Mouse (Mus musculus) embryonic facial prominence, embryonic 11.5 days (tissue): Measurements from ENCODE around the gene Dennd1b. TPM values are rescaled to one million over a fixed set of nuclear protein-coding genes. Genes with fewer than 3 reads are reported as not detected.

Source experiments
- ATAC-seq: fragments of 200-750 bp; cut with Nextera tagmentation; replicated peaks from 2 replicates; pipeline ENCODE4 v1.8.0; 2017; ENCODE audit warnings: low read depth; ENCODE audit not compliant: insufficient number of reproducible peaks, low FRiP score, low TSS enrichment
- DNase-seq: peaks from one replicate; pipeline ENCODE4 v3.0.0-alpha.2; 2015; ENCODE audit warnings: low spot score
- H3K27ac ChIP-seq: fragments of 300-500 bp; sonication (generic); replicated peaks from 2 replicates; pipeline ENCODE4 v1.5.1; 2014; ENCODE audit warnings: mild to moderate bottlenecking, low read depth, low read length, control low read depth
- H3K27me3 ChIP-seq: fragments of 300-500 bp; sonication (generic); 2 replicates; pipeline ENCODE4 v1.6.1; 2014; ENCODE audit warnings: mild to moderate bottlenecking, low read length, moderate library complexity, mixed read lengths; ENCODE audit not compliant: control insufficient read depth, insufficient read depth
- H3K36me3 ChIP-seq: fragments of 300-500 bp; sonication (generic); replicated peaks from 2 replicates; pipeline ENCODE4 v1.6.1; 2014; ENCODE audit warnings: low read depth, mild to moderate bottlenecking, low read length, moderate library complexity, mixed read lengths; ENCODE audit not compliant: control insufficient read depth, insufficient read depth
- H3K4me1 ChIP-seq: fragments of 300-500 bp; sonication (generic); 2 replicates; pipeline ENCODE4 v1.6.1; 2014; ENCODE audit warnings: low read length, mixed read lengths; ENCODE audit not compliant: control insufficient read depth, insufficient read depth
- H3K4me2 ChIP-seq: fragments of 300-500 bp; sonication (generic); 2 replicates; pipeline ENCODE4 v1.6.1; 2014; ENCODE audit warnings: low read depth, mild to moderate bottlenecking, control low read depth, low read length, moderate library complexity
- H3K4me3 ChIP-seq: fragments of 300-500 bp; sonication (generic); 2 replicates; pipeline ENCODE4 v1.5.1; 2014; ENCODE audit warnings: low read depth, low read length, control low read depth
- H3K9ac ChIP-seq: fragments of 300-500 bp; sonication (generic); replicated peaks from 2 replicates; pipeline ENCODE4 v1.6.1; 2014; ENCODE audit warnings: mild to moderate bottlenecking, control low read depth, low read length
- H3K9me3 ChIP-seq: fragments of 300-500 bp; sonication (generic); replicated peaks from 2 replicates; pipeline ENCODE4 v1.6.1; 2016; ENCODE audit warnings: mild to moderate bottlenecking, low read length, inconsistent platforms, mixed read lengths; ENCODE audit not compliant: control insufficient read depth
- WGBS: fragments of 180-500 bp; shearing (Covaris S2); extraction: QIAGEN DNeasy Blood & Tissue Kit; methylation state at CpG from one replicate; pipeline ENCODE4 v1.1.7; 2014; 5-methylcytosine and 5-hydroxymethylcytosine counted together
- polyA plus RNA-seq: library from polyadenylated mRNA; unstranded; fragments of >200 nt; fragmentation: Nextera tagmentation; extraction: Ambion mirVana; gene quantifications from 2 replicates; pipeline ENCODE4 v1.2.1, GENCODE M21; 2014

Gene Dennd1b
- polyA plus RNA-seq, 1 experiment from 2014 or later: 7.9 TPM

- WGBS: 93% methylated on average over 2 of the region's 2 CpGs
Observed at GRCm38 (mm10) chr1:138965511-138965910, 2.3 kb downstream of the Dennd1b start.

GRCm38 (mm10) chr1:138967450-138967849, 4.2 kb downstream of the Dennd1b start:
- H3K9ac ChIP-seq: no peak overlapping the region
- WGBS: 91% methylated on average over 7 of the region's 7 CpGs
- no peaks in the 10 kb centered on the region for H3K36me3 ChIP-seq
- H3K4me3 ChIP-seq: no peak overlapping the region
- H3K4me1 ChIP-seq: no peaks in the 10 kb centered on the region
- H3K9me3 ChIP-seq: no peaks in the 10 kb centered on the region
- DNase-seq (no peak), ATAC-seq (no peak)
- no peaks in the 10 kb centered on the region for H3K27me3 ChIP-seq
- H3K27ac ChIP-seq: no peak overlapping the region
- H3K4me2 ChIP-seq: no peak overlapping the region

More at GRCm38 (mm10) chr1:138965511-138965910, 2.3 kb downstream of the Dennd1b start:
- H3K4me1 ChIP-seq: no peaks in the 10 kb centered on the region
- no peak overlapping the region for H3K4me2 ChIP-seq
- H3K27ac ChIP-seq: no peak overlapping the region
- H3K9ac ChIP-seq: no peak overlapping the region
- no peak for DNase-seq
- H3K36me3 ChIP-seq: no peaks in the 10 kb centered on the region
- no peaks in the 10 kb centered on the region for H3K9me3 ChIP-seq
- no peak for ATAC-seq
- H3K4me3 ChIP-seq: no peak overlapping the region
- H3K27me3 ChIP-seq: no peaks in the 10 kb centered on the region

- no peaks in the 10 kb centered on the region for H3K4me1 ChIP-seq
- no peak for DNase-seq
- no peak overlapping the region for H3K9ac ChIP-seq
- H3K27ac ChIP-seq: no peak overlapping the region
- no peak for ATAC-seq
- no peaks in the 10 kb centered on the region for H3K36me3 ChIP-seq
- H3K4me3 ChIP-seq: no peak overlapping the region
- no peaks in the 10 kb centered on the region for H3K27me3 ChIP-seq
- 89% methylated on average over 4 of the region's 4 CpGs for WGBS
- H3K9me3 ChIP-seq: no peaks in the 10 kb centered on the region
- no peak overlapping the region for H3K4me2 ChIP-seq
Observed at GRCm38 (mm10) chr1:138970053-138970452, 6.8 kb downstream of the Dennd1b start.

GRCm38 (mm10) chr1:138973541-138974224, 10.4 kb downstream of the Dennd1b start:
- Histone ChIP-seq H3K36me3 (no peaks in the 10 kb centered on the region), H3K9me3 (no peaks in the 10 kb centered on the region), H3K9ac (no peak overlapping the region), H3K4me1 (no peaks in the 10 kb centered on the region), H3K27me3 (no peaks in the 10 kb centered on the region), H3K4me3 (no peak overlapping the region), H3K27ac (no peak overlapping the region), H3K4me2 (no peak overlapping the region)
- DNase-seq (no peak), ATAC-seq (no peak)
- 81% methylated on average over 6 of the region's 6 CpGs for WGBS

GRCm38 (mm10) chr1:138974836-138975235, 11.6 kb downstream of the Dennd1b start:
- Histone ChIP-seq H3K36me3 (no peaks in the 10 kb centered on the region), H3K9ac (no peak overlapping the region), H3K9me3 (no peaks in the 10 kb centered on the region), H3K27ac (no peak overlapping the region), H3K27me3 (no peaks in the 10 kb centered on the region), H3K4me1 (no peaks in the 10 kb centered on the region), H3K4me3 (no peak overlapping the region), H3K4me2 (no peak overlapping the region)
- WGBS: 90% methylated on average over 8 of the region's 8 CpGs
- no peak for ATAC-seq
- DNase-seq: no peak

- no peak for DNase-seq
- H3K27me3 ChIP-seq: no peaks in the 10 kb centered on the region
- no peaks in the 10 kb centered on the region for H3K36me3 ChIP-seq
- ATAC-seq: no peak
- H3K4me2 ChIP-seq: no peak overlapping the region
- no peaks in the 10 kb centered on the region for H3K4me1 ChIP-seq
- whole genome bisulfite sequencing: 82% methylated on average over 1 of the region's 1 CpGs
- H3K27ac ChIP-seq: no peak overlapping the region
- no peak overlapping the region for H3K4me3 ChIP-seq
- H3K9ac ChIP-seq: no peak overlapping the region
- H3K9me3 ChIP-seq: no peaks in the 10 kb centered on the region
Observed at GRCm38 (mm10) chr1:138975945-138976344, 12.7 kb downstream of the Dennd1b start.

GRCm38 (mm10) chr1:138982203-138982602, 19.0 kb downstream of the Dennd1b start:
- WGBS: 72% methylated on average over 7 of the region's 7 CpGs
- H3K4me3 ChIP-seq: no peak overlapping the region
- ATAC-seq: no peak

GRCm38 (mm10) chr1:138982611-138983010, 19.4 kb downstream of the Dennd1b start:
- H3K9ac ChIP-seq: no peak overlapping the region
- H3K4me3 ChIP-seq: no peak overlapping the region
- no peak for DNase-seq
- H3K27ac ChIP-seq: no peak overlapping the region
- no peak for ATAC-seq
- H3K4me2 ChIP-seq: no peak overlapping the region
- H3K27me3 ChIP-seq: no peaks in the 10 kb centered on the region
- no peaks in the 10 kb centered on the region for H3K36me3 ChIP-seq
- H3K4me1 ChIP-seq: no peaks in the 10 kb centered on the region
- 59% methylated on average over 5 of the region's 5 CpGs for WGBS
- H3K9me3 ChIP-seq: no peaks in the 10 kb centered on the region

More at GRCm38 (mm10) chr1:138982203-138982602, 19.0 kb downstream of the Dennd1b start:
- Histone ChIP-seq H3K9ac (no peak overlapping the region), H3K27ac (no peak overlapping the region), H3K36me3 (no peaks in the 10 kb centered on the region), H3K9me3 (no peaks in the 10 kb centered on the region), H3K4me1 (no peaks in the 10 kb centered on the region), H3K27me3 (no peaks in the 10 kb centered on the region), H3K4me2 (no peak overlapping the region)
- DNase-seq: peak; percentile 7
